Mouse (Mus musculus) gastrocnemius, postnatal 14 days (tissue): ENCODE measurements around the gene Gm2115. TPM values are rescaled to one million over a fixed set of nuclear protein-coding genes. Genes with fewer than 3 reads are reported as not detected.

ENCODE experiments used
- DNase-seq: peaks from one replicate; pipeline ENCODE4 v3.0.0; 2021; ENCODE audit warnings: mixed read lengths
- intact Hi-C: fragments of 180-260 bp; cut with DNase I; formaldehyde crosslinking; loops from one replicate; pipeline ENCODE4 v1.15.1; 2025; ENCODE audit warnings: low total_unique reads
- total RNA-seq, 2 experiments: library from RNA; stranded (reverse); gene quantifications; 2 replicates each; pipeline ENCODE4 v1.2.3; 2021

Gene Gm2115
- total RNA-seq, 2 experiments from 2014 or later, result 0.31 to 0.45 TPM

DNA sequence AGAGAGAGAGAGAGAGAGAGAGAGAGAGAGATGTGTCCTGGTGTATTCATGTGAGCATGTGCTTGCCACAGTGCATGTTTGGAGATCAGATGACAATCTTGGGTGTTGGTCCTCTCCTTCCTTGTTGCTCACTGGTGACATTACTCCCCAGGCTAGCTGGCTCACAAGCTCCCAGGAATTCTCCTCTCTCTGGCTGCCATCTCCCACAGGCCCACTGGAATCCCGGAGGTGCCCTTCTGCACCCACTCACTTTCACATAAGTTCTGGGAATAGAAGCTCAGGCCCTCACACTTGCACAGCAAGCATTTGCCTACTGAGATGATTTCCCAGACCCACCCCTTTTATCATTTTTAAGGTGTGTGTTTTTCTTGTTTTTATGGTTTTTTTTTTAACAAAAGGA is 51.0 kb downstream of the Gm2115 start:
- intact Hi-C loops, result no loop called here
- no peak for DNase-seq

DNA sequence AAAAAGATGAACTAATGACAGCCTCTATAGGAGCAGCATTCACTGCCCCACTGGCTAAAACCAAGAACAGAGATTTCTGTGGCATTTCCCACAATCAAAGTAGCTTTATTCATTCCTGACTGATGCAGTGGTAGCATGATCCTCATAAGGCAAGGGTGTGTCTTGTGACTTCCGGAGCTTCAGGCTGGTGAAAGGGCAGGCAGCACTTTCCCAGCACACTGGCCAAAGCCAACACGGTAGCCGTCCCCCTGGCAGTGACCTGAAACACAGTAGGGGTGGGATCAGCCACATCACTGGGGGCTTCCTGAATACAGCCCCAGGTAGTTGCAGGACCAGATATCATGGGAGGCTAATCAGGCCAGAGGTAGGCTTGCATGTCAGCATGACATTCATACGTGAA is 56.3 kb downstream of the Gm2115 start:
- intact Hi-C loops, result no loop called here
- DNase-seq, result no peak

DNA sequence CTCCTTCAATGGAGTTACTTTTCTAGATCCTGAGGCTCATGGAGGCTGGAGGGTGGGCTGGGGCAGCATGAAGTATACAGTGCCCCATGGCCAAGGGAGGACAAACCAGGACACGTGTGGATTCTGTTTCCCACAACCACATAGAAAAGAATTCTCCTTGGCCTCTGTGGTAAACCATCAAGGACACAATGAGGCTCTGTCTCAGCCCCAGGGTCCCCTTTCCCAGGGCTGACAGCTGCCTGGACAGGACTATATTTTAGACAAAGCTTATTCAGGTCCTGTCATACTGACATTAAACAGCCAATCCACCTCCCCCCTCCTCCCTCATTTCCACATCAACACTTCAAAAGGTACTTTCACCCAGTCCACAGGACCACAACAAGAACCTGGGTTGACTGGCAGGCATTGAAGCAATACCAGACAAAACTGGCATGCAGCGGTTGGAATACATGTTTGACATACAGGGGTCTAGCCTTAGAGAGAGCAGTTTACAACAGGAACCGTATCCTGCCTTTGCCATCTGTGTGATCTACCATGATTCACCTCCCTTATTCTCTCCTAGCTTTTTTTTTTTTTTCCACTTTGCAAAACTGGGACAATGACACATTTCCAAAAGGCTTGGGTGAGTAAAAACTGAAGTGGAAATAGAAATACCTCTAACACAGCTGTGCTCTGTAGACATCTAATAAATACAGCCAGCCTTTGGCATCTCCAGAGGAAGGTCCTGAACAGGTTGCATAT is 57.8 kb downstream of the Gm2115 start:
- intact Hi-C loops, result no loop called here

DNA sequence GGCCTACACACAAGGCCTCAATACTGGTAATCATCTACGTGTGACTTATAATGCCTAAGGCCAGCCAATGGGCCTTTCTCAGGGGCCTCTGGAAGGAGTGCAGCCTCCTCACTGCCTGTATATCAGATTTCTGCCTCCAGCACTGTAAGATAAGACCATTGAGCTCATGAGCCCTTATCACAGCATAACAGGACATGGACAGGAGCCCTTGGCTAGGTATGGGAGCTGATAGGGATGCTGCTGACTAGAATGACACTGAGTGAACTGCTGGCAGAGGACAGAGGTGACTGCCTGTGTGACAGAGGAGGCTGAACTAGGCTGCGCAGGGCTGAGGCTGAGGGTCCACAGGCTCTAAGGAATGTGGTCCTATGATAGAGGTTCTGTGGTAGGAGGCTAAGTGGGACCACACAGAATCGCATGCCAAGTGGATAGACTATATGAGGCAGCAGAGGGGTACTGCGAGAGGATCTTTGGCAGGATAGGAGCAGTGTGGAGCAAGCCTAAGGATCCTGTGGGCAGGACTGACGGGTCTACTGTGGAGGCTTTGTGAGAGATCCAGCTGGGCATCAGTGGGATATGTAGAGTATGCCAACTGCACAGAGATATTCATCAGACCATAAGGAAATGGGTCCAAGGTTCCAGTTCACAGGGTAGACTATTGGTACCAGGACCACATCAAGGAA is 58.5 kb downstream of the Gm2115 start:
- DNase-seq, result no peak
- intact Hi-C loops, result no loop called here

More for the DNA sequence above, 57.8 kb downstream of the Gm2115 start:
- no peak for DNase-seq

DNA sequence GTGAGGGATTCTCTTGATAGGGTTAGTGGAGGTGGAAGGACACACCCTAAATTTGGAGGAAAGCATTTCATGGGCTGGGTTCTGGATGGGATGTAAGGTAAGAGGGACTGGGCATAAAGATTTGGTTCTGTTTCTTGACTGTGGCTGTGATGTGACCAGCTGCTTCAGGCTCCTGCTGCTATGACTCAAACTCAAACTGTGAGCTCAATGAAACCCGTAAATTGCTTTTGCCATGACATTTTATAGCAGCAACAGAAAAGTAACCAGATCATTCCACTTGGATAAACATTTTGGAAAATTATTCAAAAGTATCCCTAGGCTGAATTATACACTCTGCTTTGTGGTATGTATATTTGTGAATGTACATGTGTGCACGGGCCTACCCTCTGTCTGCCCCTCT is 61.9 kb downstream of the Gm2115 start:
- intact Hi-C loops, result loop anchor here (5.0 to 10.0 kb wide), 2 partner anchors 154 to 187 kb away; no protein-coding TSS in a partner anchor
- no peak for DNase-seq

DNA sequence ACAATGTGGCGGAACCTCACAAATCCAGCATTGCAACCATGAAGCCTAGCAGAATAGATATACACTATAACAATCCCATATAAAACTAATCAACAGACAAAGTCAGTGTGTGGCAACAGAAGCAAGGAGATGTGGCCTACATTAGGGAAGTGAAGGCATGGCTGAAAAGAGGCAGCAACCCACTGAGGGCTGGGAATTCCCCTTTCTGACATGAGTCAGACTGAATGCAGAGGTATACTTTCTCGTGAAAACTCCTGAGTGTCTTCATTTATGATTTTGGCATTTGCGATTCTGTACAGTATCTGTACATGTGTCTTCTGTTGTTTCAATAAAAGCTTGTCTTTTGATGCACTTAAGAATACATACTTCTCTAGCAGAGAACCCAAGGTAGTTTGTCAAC is 62.6 kb downstream of the Gm2115 start:
- no peak for DNase-seq
- intact Hi-C loops, result loop anchor here (5.0 to 10.0 kb wide), 2 partner anchors 153 to 186 kb away; no protein-coding TSS in a partner anchor

DNA sequence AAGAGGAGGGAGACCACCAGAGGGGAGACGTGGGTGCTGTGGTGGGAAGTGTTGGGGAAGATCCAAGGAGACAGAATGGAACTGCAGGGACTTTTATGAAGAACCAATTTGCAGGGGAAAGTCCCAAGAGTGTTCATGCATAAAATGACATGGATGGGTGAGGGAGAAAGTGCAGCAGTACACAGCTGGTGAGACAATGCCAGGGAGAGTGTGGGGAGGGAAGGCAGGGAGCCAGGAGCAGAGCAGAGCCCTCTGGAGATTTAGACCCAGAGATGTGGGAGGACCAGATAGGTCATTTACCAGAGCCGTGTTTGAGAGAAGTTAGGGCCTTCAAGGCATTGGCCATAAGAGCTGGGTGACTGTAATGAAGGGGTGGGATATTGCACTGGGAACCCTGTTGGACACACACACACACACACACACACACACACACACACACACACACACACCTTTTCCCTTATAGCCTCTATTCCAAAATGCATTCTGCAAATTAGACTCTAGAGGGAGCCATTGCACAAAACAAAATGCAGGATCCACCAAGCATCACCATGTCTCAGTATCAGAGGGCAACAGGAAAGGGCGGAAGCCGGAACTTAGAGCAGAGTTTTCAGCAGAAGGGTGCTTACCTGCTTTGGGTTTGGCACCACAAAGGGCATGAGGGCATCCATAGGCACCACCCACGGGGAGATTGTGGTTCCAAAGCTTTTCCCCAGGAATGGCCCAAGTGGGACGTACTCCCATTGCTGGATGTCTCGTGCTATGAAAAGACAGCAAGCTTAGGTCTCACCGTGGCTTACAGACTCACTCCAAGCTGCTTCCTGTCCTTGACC is 65.5 kb downstream of the Gm2115 start:
- DNase-seq, result no peak
- intact Hi-C loops, result loop anchor here (5.0 to 10.0 kb wide), 2 partner anchors 150 to 183 kb away; no protein-coding TSS in a partner anchor

DNA sequence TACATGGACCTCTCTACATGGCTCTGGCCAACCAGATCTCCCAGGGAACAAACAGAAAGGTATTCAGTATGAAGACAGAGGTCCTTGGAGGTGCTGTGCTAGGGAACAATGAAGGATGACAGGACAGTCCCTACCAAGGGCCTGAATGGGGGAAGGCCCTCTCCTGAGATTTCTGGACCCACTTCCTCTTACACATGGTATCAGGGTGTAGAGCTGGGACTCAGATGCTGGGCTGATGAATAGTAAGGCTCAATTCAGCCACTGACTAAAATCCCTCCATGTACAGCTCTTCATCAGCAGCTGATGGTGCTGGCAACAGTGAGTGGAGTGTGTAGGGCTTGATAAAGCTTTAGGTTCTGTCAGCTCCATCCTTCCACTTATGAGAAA is 66.2 kb downstream of the Gm2115 start:
- intact Hi-C loops, result loop anchor here (5.0 to 10.0 kb wide), 2 partner anchors 150 to 182 kb away; no protein-coding TSS in a partner anchor
- DNase-seq, result no peak

DNA sequence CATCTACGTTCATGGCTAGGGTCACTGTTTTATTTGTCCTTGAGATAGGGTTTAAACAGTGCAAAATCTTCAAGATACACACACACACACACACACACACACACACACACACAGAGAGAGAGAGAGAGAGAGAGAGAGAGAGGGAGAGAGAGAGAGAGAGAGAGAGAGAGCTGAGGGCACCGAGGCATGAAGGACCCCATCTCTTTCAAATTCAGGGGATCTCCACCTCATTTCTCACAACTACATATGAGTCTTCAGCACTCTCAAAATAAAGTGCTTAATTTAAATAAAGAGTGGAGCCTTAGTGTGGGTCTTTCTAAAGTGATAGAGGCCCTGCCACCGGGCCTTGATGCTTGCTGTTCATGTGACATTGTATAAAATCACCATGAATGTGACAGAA is 67.2 kb downstream of the Gm2115 start:
- no peak for DNase-seq
- intact Hi-C loops, result loop anchor here (10.0 kb wide), 1 partner anchor 149 kb away; no protein-coding TSS in a partner anchor

DNA sequence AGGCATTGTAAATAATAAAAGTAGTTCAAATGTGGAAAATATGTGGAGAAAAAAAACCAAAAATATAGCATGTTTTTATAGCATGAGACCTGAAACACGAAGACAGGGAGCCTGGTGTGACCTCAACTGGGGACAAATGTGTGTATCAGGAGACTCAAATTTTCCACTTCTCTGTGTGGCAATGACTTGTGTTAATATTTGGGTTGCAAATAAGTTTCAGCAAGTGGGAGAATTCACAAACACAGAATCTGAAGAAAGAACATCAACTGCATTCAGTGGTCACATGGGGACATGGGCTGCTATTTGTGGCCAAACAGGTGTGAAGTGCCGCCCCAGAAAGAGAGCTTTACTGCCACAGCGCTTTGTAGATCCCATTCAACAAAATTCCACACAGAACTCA is 67.9 kb downstream of the Gm2115 start:
- DNase-seq, result no peak
- intact Hi-C loops, result loop anchor here (10.0 kb wide), 1 partner anchor 148 kb away; no protein-coding TSS in a partner anchor

DNA sequence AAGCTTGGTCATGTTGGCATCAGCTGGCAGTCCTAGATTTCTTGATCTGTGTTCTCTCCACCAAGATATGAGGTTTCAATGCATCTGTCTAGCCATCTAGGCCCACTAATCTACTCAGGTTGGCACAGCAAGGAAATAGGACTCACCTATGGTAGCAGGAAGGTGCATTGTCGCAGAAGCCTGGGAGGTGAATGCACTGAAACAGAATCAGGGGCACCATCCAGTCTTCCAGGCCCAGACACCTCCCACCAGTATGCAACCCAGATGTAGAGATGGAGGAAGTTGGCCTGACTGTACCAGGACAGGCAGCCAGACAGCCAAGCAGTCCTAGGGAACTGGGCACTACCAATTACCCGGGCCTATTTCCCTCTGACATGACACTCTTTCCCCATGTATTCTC is 71.9 kb downstream of the Gm2115 start:
- no peak for DNase-seq
- intact Hi-C loops, result no loop called here

DNA sequence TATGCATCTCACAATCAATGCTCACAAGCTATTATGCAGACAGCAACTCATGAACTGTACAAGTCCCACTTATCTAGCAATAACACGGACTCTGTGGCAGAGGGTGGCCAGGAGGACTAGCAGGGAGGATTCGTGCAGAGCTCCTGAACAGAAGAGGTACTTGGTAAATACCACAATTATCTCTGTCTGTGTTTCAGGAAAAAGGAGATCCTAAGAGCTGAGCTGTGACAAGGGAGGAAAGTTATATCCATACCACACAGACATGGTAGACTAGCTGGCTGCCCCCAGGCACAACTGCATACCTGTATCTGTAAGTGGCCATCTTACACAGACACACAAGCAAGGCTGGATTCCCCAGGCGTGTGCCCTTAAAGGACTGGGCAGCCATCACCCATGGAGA is 72.6 kb downstream of the Gm2115 start:
- DNase-seq, result no peak
- intact Hi-C loops, result no loop called here

DNA sequence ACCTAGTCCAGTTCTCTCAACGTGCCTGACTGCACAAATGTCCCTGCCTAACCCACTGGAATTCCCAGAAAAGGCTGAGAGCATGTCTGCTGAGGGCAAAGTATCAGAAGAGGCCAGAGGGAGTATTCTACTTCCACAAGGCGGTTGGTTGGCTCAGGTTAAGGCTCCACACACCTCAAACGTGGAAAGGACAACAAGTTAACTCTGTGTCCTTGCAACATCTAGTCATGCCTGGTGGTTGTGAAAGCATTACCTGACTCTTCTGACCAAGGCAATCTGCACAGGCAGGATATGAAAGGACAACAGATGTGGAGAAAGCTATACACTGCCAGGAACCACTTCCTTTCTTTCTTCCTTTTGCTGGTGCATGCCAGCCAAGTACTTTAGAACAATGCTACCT is 75.7 kb downstream of the Gm2115 start:
- intact Hi-C loops, result no loop called here
- DNase-seq, result no peak

DNA sequence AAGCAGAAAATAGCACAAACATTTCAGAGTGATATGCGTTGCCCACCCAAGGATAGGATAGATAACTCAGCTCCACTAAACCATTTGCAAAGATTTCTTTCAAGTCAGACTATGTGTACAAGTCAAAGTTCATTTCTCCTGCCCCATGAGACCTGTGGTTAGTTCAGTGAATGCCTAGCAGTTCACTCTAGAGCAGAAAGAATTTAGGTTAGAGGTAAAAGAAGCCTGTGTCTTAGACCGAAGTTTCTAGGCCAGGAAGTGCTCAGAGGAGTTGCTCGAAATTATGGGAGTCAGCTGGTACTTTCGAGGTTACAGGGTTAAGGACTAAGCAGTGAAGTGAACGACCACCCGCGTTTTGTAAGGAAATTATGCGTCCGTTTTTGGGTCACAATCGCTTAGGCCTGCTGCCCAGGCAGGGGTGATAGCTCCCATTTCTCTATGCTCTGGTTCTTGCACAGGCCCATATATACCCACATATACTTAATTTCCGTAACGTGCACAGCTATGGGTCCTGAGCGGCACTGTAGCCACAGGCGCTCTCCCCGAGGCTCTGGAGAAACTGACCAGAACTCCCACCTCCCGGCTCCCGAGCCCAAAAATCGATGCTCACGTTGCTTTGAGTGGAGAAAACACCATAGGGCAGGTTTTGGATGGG is 76.4 kb downstream of the Gm2115 start:
- intact Hi-C loops, result no loop called here
- no peak for DNase-seq

DNA sequence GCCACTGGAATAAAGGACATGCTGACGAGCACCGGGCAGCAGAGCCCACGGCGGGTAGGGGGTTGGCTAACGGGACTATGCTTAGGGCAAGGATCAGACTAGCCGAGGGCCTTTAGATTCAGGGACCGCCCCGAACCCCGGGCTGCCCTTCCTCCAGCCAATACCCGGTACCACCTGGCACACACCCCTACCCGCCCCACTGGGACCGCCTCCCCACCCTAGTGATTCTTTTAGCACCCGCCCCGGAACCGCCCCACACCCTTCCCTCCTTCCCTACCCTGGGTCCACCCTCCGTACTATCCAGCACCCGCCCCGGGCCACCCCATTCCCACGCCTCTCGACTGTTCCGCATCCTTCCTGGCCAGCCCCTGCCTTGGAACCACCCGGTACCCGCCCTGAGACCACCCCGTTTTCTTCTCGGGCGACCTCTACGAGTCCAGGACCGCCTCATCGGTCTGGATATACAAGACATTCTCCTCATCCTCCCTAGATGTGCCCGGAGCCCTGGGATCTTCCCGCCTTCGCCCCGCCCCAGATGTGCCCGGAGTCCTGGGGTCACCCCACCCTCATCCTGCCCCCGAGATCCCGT is 77.0 kb downstream of the Gm2115 start:
- intact Hi-C loops, result no loop called here
- DNase-seq, result peak; percentile 80

DNA sequence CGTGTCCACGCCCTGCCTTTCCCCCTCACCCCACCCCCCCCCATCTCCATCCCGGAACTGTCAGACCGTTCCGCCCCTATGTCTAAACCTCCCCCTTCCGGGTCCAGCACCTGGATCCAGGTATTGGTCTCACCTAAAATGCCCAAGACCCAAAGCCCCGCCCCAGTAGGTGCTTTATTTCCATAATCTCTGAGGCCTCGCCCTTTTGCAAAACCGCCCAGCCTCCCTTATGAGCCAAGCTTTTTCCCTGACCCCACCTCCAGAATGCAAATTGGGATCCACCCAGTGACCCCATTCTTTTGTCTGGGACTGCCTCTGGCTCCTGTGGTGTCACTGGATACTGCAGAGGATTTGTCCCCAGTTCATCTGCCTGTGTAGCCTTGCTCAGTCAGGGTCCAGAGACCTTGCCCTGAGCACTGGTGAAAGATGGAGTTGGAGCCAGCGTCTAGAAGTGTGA is 77.6 kb downstream of the Gm2115 start, which contains the start of gene Fah:
Gene Fah, minus strand, starts transcription at position 430 of the 457 bp plus-strand sequence.
- intact Hi-C loops, result no loop called here
- peak; percentile 31 for DNase-seq

DNA sequence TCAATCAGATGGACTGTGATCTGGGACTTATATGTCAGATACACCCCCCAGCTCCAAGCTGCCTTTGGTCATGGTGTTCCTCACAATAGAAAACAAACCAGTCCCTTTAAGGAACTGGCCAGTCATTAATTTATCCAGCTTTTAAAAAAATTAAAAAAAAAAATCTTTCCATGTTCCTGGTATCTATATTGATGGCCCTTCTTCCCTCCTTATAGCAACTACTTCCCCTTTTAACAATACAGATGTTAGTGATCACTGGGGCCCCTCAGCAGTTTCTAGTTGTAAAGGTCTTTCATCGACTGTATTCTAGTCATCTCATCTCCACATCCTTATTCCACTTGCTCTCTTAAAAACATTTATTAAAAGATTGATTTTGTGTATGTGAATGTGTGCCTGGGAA is 82.9 kb downstream of the Gm2115 start:
- intact Hi-C loops, result no loop called here
- no peak for DNase-seq

DNA sequence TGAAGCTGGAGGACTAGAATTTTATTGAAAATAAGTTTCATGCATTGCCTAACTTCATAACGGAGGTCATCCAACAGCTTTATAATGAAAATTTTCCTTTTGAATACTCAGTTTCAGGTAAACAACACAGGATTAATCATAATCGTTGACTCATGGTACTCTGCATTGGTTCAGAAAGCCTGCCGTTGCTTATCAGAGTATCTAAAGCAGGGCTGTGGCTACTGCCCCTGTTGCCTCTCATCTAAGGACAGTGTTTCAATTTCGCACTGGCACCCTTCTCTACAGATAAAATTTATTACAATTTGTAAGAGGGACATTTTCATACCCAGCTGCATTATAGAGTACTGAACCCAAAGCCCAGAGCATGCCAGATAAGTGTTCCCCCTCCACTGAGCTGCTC is 83.7 kb downstream of the Gm2115 start:
- intact Hi-C loops, result no loop called here
- no peak for DNase-seq

DNA sequence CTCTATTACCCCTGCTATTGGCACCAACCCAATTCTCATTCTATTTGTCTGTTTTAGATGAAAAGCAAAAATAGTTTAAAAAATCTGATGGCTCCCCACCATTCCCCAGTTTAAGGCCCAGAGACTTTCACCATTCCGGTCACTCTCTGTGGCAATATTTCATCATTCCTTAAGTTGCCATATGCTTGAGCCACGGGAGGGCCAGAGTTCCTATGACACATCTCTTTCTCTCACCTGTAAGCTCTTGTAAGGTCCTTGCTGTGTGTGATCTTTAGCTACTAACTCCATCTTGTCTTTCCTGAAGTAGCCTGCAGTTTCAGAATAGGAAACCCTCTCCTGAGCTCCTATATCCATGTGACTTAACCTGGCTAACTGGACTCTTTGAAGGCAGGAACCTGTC is 90.2 kb downstream of the Gm2115 start:
- no peak for DNase-seq
- intact Hi-C loops, result no loop called here
